ENCODE assay signal across 8 mouse cellular contexts in the genomic region with DNA sequence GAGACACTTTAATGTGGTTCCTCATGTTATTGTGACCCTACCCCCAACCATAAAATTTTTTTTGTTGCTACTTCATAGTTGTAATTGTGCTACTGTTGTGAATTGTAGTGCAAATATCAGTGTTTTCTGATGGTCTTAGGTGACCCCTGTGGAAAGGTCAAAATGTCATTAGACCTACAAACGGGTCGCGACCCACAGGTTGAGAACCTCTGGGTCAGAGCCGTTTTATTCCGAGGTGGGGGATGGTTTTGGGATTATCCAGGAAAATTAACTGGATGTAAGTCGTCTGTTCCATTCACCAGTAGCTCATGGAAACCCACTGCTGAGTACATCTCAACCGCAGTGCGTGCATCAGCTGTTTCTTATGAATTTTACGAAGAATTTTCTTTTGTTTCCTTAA. TPM values are rescaled to one million over a fixed set of nuclear protein-coding genes. Genes with fewer than 3 reads are reported as not detected.
A peak's percentile ranks its signal among the peaks of the same experiment; 100 is the strongest.
DNase-seq lines count a peak whose midpoint lies in the region; ATAC-seq and TF ChIP-seq lines count a peak whose summit lies in the region.

No protein-coding gene starts in this region.

- H3K4me2 ChIP-seq in lung, embryonic 15.5 days: peak overlapping the region; percentile 90
- H3K4me2 ChIP-seq in limb, embryonic 13.5 days (replicated peaks): peak overlapping the region; percentile 80

- no peak for ATAC-seq in lung, embryonic 15.5 days (ENCODE audit: borderline replicate concordance, extremely low read depth, low FRiP score, low TSS enrichment)
- ATAC-seq in limb, embryonic 13.5 days (ENCODE audit: low FRiP score, low read depth): no peak
- no peak for ATAC-seq in frontal cortex, adult (ENCODE audit: low TSS enrichment)

- TF ChIP-seq POLR2A in cerebellum, adult 2 months (IDR thresholded peaks at IDR 0.05; ENCODE audit: borderline replicate concordance, insufficient read depth, low read length): no peak
- TF ChIP-seq POLR2A in olfactory bulb, adult 2 months (IDR thresholded peaks at IDR 0.05; ENCODE audit: insufficient read depth, low read depth, low read length): no peak

- WGBS in cerebellum, adult 2 months: 73% methylated on average over 9 of the region's 9 CpGs
- 62% methylated on average over 9 of the region's 9 CpGs for WGBS in lung, embryonic 15.5 days
- WGBS in limb, embryonic 13.5 days: 31% methylated on average over 9 of the region's 9 CpGs
- WGBS in olfactory bulb, adult 2 months: 64% methylated on average over 9 of the region's 9 CpGs

- H3K9me3 ChIP-seq in lung, embryonic 15.5 days: no peaks in the 10 kb centered on the region
- no peaks in the 10 kb centered on the region for H3K9me3 ChIP-seq in limb, embryonic 13.5 days

- H3K9ac ChIP-seq in lung, embryonic 15.5 days: no peak overlapping the region
- no peak overlapping the region for H3K9ac ChIP-seq in limb, embryonic 13.5 days

- peak overlapping the region; percentile 36 for H3K4me3 ChIP-seq in cerebellum, adult 2 months (replicated peaks; ENCODE audit: insufficient read depth, low read depth, low read length)
- H3K4me3 ChIP-seq in lung, embryonic 15.5 days: peak overlapping the region; percentile 67
- peak overlapping the region; percentile 77 for H3K4me3 ChIP-seq in limb, embryonic 13.5 days
- peak overlapping the region; percentile 5; the same call in 1 of the 2 replicates for H3K4me3 ChIP-seq in olfactory bulb, adult 2 months (ENCODE audit: insufficient read depth, low read depth, low read length)

- no peak for TF ChIP-seq CTCF in cerebellum, adult 2 months (IDR thresholded peaks at IDR 0.05; ENCODE audit: borderline replicate concordance, insufficient read depth, low read depth, low read length)
- no peak for TF ChIP-seq CTCF in olfactory bulb, adult 2 months (IDR thresholded peaks at IDR 0.05; ENCODE audit: insufficient read depth, low read depth, low read length)

- no peaks in the 10 kb centered on the region for H3K27me3 ChIP-seq in cerebellum, adult 2 months (ENCODE audit: control insufficient read depth, insufficient read depth, low read length)
- no peaks in the 10 kb centered on the region for H3K27me3 ChIP-seq in lung, embryonic 15.5 days
- H3K27me3 ChIP-seq in limb, embryonic 13.5 days: peaks cover 4% of the 10 kb centered on the region; the same call in 1 of the 2 replicates

- no peak for DNase-seq in cerebellum, adult 2 months
- no peak for DNase-seq in cerebellum, adult 9-10 months
- DNase-seq in lung, postnatal 10 days: no peak
- DNase-seq in kidney, postnatal 36 days: no peak

- H3K36me3 ChIP-seq in lung, embryonic 15.5 days: no peaks in the 10 kb centered on the region
- H3K36me3 ChIP-seq in limb, embryonic 13.5 days: no peaks in the 10 kb centered on the region

- H3K4me1 ChIP-seq in cerebellum, adult 2 months (ENCODE audit: control insufficient read depth, insufficient read depth, low read length): no peaks in the 10 kb centered on the region
- H3K4me1 ChIP-seq in lung, embryonic 15.5 days: peaks cover 11% of the 10 kb centered on the region
- H3K4me1 ChIP-seq in limb, embryonic 13.5 days: peaks cover 22% of the 10 kb centered on the region
- H3K4me1 ChIP-seq in olfactory bulb, adult 2 months (ENCODE audit: control insufficient read depth, insufficient read depth, low read length): 0 out of 2 replicates have a peak, but pooled peaks cover 6% of the 10 kb centered on the region

- no peak overlapping the region for H3K27ac ChIP-seq in cerebellum, adult 2 months (ENCODE audit: insufficient read depth, low read length)
- no peak overlapping the region for H3K27ac ChIP-seq in lung, embryonic 15.5 days
- H3K27ac ChIP-seq in limb, embryonic 13.5 days: no peak overlapping the region; the same call in 1 of the 2 replicates
- H3K27ac ChIP-seq in olfactory bulb, adult 2 months (ENCODE audit: insufficient read depth, low read depth, low read length): no peak overlapping the region

RNA-seq across cellular contexts. Expression of a gene that starts 1.7 kb away (rescaled TPM):
- 15.8 and 17.9 TPM in 2 replicates for polyA plus RNA-seq in cerebellum, adult 2 months (2012; rRNA removed)
- polyA plus RNA-seq in lung, embryonic 15.5 days (2015; fragmentation: Nextera tagmentation; extraction: Ambion mirVana): 9.2 and 11.5 TPM in 2 replicates
- polyA plus RNA-seq in limb, embryonic 13.5 days (2015; fragmentation: Nextera tagmentation; extraction: Ambion mirVana): 18.2 and 18.6 TPM in 2 replicates
- not detected in 2 replicates for polyA plus RNA-seq in olfactory bulb, adult 2 months (2012; ENCODE audit: insufficient read depth, insufficient read length, low replicate concordance, missing spikeins)

RNA-seq across cellular contexts. Expression of a gene that starts 27.8 kb away (rescaled TPM):
- polyA plus RNA-seq in cerebellum, adult 2 months (2012; rRNA removed): 0.10 TPM in 1 of 2 replicates, not detected in the other
- polyA plus RNA-seq in lung, embryonic 15.5 days (2015; fragmentation: Nextera tagmentation; extraction: Ambion mirVana): 0.16 and 0.67 TPM in 2 replicates
- 1.4 and 2.2 TPM in 2 replicates for polyA plus RNA-seq in limb, embryonic 13.5 days (2015; fragmentation: Nextera tagmentation; extraction: Ambion mirVana)
- polyA plus RNA-seq in olfactory bulb, adult 2 months (2012; ENCODE audit: insufficient read depth, insufficient read length, low replicate concordance, missing spikeins): not detected in 2 replicates

Comparison
In these comparisons a context has a peak if more than half of its experiments do, and no peak if none do; other contexts are left out.
1. H3K4me3 ChIP-seq: peak in every context shown above with its lines; median percentile 77 in limb, embryonic 13.5 days; 67 in lung, embryonic 15.5 days; 36 in cerebellum, adult 2 months; 5 in olfactory bulb, adult 2 months.
2. RNA of a gene that starts 1.7 kb away (polyA plus RNA-seq): 18.2 to 18.6 TPM in limb, embryonic 13.5 days, 15.8 to 17.9 TPM in cerebellum, adult 2 months and 9.2 to 11.5 TPM in lung, embryonic 15.5 days; not detected in olfactory bulb, adult 2 months; every median in the first group is over 10 times any median in the second.